Mouse (Mus musculus) megakaryocyte, embryonic 14.5 days (primary cell): Measurements from ENCODE around the gene Rhoa. TPM values are rescaled to one million over a fixed set of nuclear protein-coding genes. Genes with fewer than 3 reads are reported as not detected.
"Not testable (repeated sequence)": the region's sequence is repeated elsewhere in the genome, so short reads cannot be mapped to it uniquely, and the experiment has no call there.

Experiments
- H3K27me3 ChIP-seq: replicated peaks from 2 replicates; pipeline ENCODE3; 2012; ENCODE audit warnings: inconsistent platforms
- H3K36me3 ChIP-seq: replicated peaks from 2 replicates; pipeline ENCODE3; 2012; ENCODE audit warnings: low read length, inconsistent platforms, mixed read lengths
- H3K4me1 ChIP-seq: 2 replicates; pipeline ENCODE4 v1.6.1; 2012; ENCODE audit warnings: inconsistent platforms
- H3K4me3 ChIP-seq: replicated peaks from 2 replicates; pipeline ENCODE3; 2012; ENCODE audit warnings: moderate library complexity, mild to moderate bottlenecking, inconsistent platforms
- H3K9me3 ChIP-seq: 2 replicates; pipeline ENCODE4 v1.6.1; 2012; ENCODE audit warnings: inconsistent platforms
- FLI1 ChIP-seq: IDR thresholded peaks from 2 replicates; pipeline ENCODE4 v1.6.1; 2012; ENCODE audit warnings: low read length, inconsistent platforms, mixed read lengths
- GATA1 ChIP-seq: IDR thresholded peaks from 3 replicates; pipeline ENCODE4 v1.6.1; 2012; ENCODE audit warnings: mixed read lengths, low read length, inconsistent platforms, borderline replicate concordance
- polyA plus RNA-seq: library from polyadenylated mRNA; stranded (reverse); fragments of >175 nt; gene quantifications from 2 replicates; pipeline ENCODE4 v1.2.3, GENCODE M21; 2012; ENCODE audit warnings: low replicate concordance; ENCODE audit not compliant: insufficient read depth

Rhoa gene
- polyA plus RNA-seq, 1 experiment, result 92.2 TPM

DNA sequence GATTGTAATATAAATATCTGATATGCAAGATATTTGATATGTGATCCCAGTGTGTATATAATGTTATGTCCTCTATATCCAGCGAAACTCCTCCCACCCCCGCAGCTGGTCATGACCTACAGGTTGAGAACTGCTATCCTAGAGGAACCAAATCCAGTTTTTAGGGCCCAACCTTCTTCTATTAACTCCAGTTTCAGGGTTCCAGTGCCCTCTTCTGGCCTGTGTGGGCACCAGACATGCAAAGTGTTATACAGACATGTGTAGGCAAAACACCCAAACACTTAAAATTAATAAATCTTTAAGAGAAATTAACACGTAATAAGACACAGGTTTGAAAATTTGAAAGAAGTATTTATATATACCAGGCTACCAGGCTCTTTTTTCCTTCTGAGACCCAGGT is 11.6 kb downstream of the Rhoa start:
- H3K36me3 ChIP-seq, result peaks cover 79% of the 10 kb centered on the region
- H3K4me3 ChIP-seq, result no peak overlapping the region
- no peak for TF ChIP-seq FLI1
- TF ChIP-seq GATA1, result no peak

DNA sequence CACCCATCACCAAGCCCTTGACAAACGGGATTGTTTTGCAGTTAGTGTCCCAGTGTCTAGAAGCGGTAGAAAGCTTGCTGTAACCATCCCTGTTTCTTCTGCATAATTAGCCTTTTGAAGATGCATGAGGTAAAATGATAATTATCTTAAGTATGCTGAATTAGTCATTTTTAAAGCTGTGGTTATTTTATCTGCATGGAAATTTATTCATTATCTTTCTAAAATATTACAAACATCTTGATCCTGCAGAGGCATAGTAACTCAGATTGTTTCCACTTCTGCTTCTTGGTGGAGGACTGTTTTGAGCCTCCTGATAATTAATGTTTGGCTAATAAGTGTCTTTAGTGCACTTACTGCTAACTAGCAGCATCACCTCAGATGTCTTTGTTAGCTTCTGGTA is 12.5 kb downstream of the Rhoa start:
- Histone ChIP-seq H3K36me3 (peaks cover 83% of the 10 kb centered on the region), H3K4me1 (peaks cover 48% of the 10 kb centered on the region), H3K4me3 (no peak overlapping the region), H3K9me3 (no peaks in the 10 kb centered on the region), H3K27me3 (no peaks in the 10 kb centered on the region)
- TF ChIP-seq FLI1 (no peak), GATA1 (no peak)

More for the DNA sequence above, 11.6 kb downstream of the Rhoa start:
- Histone ChIP-seq H3K4me1 (peaks cover 41% of the 10 kb centered on the region), H3K27me3 (no peaks in the 10 kb centered on the region), H3K9me3 (no peaks in the 10 kb centered on the region)

DNA sequence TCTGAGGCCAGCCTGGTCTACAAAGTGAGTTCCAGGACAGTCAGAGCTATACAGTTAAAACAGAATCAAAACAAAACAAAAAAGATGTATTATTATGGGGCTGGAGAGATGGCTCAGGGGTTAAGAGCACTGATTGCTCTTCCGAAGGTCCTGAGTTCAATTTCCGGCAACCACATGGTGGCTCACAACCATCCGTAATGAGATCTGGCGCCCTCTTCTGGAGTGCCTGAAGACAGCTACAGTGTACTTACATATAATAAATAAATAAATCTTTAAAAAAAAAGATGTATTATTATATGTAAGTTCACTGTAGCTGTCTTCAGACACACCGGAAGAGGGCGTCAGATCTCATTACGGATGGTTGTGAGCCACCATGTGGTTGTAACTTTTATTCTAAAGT is 16.1 kb downstream of the Rhoa start:
- Histone ChIP-seq H3K36me3 (peaks cover 81% of the 10 kb centered on the region), H3K4me1 (peaks cover 58% of the 10 kb centered on the region)
- H3K27me3 ChIP-seq, H3K4me3 ChIP-seq, H3K9me3 ChIP-seq: not testable (repeated sequence)

DNA sequence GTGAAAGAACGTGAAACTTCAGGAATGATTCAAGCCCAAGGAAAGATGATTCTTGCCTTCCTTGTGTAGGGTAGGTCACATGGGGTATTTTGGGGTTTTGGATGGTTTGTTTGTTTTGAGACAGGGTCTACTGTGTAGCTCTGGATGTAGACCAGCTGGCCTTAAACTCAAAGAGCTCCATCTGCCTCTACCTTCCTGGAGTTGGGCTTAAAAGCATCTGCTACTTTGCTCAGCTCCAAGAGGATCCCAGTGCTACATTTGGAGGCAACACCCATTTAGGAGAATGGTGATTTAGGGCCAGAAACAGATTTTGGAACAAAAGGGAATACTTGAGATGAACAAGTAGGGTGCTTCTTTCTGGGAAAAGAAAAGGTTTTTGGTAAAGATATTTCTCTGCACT is 18.9 kb downstream of the Rhoa start:
- TF ChIP-seq FLI1 (no peak), GATA1 (no peak)

DNA sequence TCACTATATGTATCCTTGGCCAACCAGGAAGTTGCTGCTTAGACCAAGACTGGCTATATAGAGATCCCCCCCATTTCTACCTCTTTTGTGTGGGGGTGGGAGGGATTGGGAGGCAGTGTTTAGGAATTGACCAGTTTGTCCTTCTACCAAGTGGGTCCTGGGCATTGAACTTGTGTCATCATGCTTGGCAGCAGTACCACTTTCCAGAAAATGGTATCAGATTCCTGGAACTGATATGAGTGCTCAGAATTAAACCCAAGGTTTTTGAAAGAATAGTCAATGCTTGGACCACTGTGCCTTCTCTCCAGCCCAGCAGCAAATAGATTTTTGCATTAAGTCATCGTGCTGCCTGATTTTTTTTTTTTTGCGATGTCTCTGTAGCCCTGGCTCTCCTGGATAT is 19.9 kb downstream of the Rhoa start:
- Histone ChIP-seq H3K36me3 (peaks cover 88% of the 10 kb centered on the region), H3K27me3 (no peaks in the 10 kb centered on the region), H3K9me3 (no peaks in the 10 kb centered on the region), H3K4me1 (peaks cover 40% of the 10 kb centered on the region), H3K4me3 (no peak overlapping the region)
- no peak for TF ChIP-seq GATA1
- TF ChIP-seq FLI1, result no peak

More for the DNA sequence above, 18.9 kb downstream of the Rhoa start:
- Histone ChIP-seq H3K36me3 (peaks cover 87% of the 10 kb centered on the region), H3K9me3 (no peaks in the 10 kb centered on the region), H3K4me1 (peaks cover 42% of the 10 kb centered on the region), H3K4me3 (no peak overlapping the region), H3K27me3 (no peaks in the 10 kb centered on the region)

DNA sequence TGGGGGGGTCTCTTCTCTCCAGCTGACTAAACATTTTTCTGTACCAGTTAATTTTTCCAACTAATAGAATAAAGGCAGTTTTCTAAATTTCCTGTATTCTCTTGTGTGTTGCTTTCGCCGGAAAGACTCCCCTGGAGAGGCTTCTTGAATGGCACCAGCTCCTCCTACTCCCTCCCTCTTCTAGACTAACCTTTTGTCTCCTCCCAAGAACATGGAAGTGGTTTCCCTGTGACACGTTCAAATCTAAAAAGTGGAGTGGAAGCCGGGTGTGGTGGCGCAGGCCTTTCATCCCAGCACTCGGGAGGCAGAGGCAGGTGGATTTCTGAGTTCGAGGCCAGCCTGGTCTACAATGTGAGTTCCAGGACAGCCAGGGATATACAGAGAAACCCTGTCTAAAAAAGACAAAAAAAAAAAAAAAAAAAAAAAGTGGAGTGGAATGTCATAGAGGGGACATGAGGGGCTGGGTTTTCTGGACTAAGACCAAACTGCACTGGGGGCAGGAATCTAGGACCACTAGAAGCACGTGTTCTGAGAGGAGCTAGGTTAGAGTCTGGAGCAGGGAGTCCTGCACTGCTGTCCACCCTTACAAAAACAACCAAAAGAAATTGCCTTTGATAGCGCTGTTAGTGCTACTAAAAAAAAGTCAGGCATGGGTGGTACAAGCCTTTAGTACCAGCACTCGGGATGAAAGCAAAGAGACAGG is 32.1 kb downstream of the Rhoa start:
- TF ChIP-seq FLI1, result no peak
- TF ChIP-seq GATA1, result no peak
- Histone ChIP-seq H3K27me3 (no peaks in the 10 kb centered on the region), H3K36me3 (peaks cover 51% of the 10 kb centered on the region), H3K4me1 (peaks cover 54% of the 10 kb centered on the region), H3K4me3 (peak overlapping the region; percentile 92), H3K9me3 (no peaks in the 10 kb centered on the region)

DNA sequence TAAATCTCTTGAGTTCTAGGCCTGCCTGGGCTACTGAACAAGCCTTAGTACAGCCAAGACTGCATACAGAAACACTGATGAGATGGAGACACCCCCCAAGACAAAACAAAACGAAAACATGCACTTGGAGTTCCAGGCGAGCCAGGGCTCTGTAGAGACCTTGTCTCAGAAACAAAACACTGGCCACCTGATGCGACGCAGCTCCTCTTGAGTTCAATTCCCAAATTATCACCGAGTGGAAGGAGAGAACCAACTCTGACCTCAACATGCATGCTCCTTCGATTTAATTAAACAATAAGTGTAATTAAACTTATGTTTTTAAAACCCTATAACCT is 32.6 kb downstream of the Rhoa start:
- Histone ChIP-seq H3K4me1 (peaks cover 59% of the 10 kb centered on the region), H3K27me3 (no peaks in the 10 kb centered on the region), H3K9me3 (no peaks in the 10 kb centered on the region), H3K4me3 (peak overlapping the region; percentile 92), H3K36me3 (peaks cover 46% of the 10 kb centered on the region)
- TF ChIP-seq GATA1, result no peak
- no peak for TF ChIP-seq FLI1

DNA sequence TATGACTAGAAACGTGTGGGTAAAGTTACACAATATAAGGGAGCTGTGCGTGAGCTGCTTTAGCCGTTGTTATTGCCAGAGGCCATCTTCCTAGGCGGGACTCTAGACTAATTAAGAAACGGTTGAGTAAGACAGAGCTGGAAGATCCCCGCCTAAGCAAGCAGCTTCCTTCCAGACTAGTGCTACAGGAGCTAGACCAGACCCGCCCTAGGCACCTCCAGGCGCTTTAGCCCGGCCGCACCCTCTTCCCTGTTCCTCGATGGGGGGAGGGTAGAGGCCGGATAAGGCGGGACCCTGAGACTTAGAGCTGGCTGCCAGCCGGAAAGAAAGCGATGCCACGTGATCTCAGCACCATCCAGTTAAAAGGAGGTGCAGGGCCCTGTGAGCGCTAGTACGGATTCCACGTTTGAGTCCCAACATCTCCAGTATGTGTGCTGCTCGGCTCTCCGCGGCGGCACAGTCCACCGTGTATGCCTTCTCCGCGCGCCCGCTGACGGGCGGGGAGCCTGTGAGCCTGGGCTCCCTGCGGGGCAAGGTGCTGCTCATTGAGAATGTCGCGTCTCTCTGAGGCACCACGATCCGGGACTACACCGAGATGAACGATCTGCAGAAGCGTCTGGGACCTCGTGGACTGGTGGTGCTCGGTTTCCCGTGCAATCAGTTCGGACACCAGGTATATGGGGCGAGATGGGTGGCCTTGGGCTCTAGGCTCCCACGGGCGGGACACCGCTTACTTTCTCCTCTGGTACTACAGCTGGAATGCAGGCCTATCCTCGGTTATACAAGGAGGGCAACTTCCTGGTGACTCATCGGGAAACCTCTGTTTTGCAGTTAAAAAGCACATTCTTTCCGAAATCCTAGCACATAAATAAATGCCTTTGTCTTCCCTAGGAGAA is 33.2 kb downstream of the Rhoa start, which contains the start of gene Gpx1:
Gpx1 (plus strand) TSS at position 18 of the 896 bp plus-strand sequence.
- H3K4me1 ChIP-seq, result peaks cover 65% of the 10 kb centered on the region
- no peaks in the 10 kb centered on the region for H3K9me3 ChIP-seq
- peak within 1 kb of the TSS; percentile 92 for H3K4me3 ChIP-seq
- H3K36me3 ChIP-seq, result peaks cover 40% of the 10 kb centered on the region
- H3K27me3 ChIP-seq, result no peaks in the 10 kb centered on the region
- TF ChIP-seq GATA1, result no peak
- no peak for TF ChIP-seq FLI1

DNA sequence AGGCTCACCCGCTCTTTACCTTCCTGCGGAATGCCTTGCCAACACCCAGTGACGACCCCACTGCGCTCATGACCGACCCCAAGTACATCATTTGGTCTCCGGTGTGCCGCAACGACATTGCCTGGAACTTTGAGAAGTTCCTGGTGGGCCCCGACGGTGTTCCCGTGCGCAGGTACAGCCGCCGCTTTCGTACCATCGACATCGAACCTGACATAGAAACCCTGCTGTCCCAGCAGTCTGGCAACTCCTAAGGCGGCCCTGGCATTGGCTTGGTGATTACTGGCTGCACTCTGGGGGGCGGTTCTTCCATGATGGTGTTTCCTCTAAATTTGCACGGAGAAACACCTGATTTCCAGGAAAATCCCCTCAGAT is 33.9 kb downstream of the Rhoa start:
- peaks cover 33% of the 10 kb centered on the region for H3K36me3 ChIP-seq
- peak overlapping the region; percentile 92 for H3K4me3 ChIP-seq
- no peaks in the 10 kb centered on the region for H3K27me3 ChIP-seq
- TF ChIP-seq GATA1, result no peak
- H3K9me3 ChIP-seq, result no peaks in the 10 kb centered on the region
- peaks cover 70% of the 10 kb centered on the region for H3K4me1 ChIP-seq

DNA sequence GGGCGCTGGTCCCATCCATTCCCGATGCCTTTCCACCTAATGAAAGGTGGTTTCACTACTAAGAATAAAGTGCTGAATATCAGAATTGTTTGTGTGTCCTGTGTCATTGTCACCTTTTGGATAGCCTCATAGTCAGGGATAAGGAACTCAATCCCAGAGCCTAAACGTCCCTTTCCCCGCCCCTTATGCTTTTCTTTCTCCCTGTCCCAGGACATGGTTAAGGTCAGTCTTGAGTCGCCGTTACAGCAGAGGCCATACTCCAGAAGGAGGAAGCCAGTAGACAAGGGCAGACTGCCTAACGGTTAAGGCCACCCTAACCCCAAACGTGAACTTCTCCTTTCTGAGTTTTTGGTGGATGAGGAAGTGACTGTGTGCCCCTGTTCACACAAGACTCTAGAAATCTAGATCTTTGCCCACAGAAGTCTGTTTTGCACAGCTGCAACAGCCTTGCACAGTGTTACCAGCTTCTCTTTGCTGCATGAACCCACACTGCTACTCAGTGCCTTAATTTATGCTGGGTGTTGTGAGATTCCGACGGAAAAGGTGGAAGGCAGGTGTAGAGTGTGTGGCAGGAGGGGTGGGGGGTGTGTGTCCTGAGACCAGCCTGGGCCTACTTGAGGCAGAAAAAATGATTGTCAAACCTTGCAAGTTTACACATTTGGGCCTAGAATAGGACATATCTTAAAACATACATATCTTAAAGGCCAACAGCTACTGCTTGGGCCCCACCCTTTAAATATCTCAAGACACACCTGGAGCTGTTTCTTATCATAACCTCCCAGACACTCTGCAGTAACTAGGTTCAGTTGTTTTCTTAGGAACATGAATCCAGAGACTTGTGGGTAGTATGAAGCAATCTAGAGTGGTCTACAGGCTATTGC is 34.6 kb downstream of the Rhoa start:
- peaks cover 26% of the 10 kb centered on the region for H3K36me3 ChIP-seq
- no peaks in the 10 kb centered on the region for H3K27me3 ChIP-seq
- H3K4me1 ChIP-seq, result peaks cover 74% of the 10 kb centered on the region
- TF ChIP-seq GATA1 (no peak), FLI1 (no peak)
- H3K4me3 ChIP-seq, result peak overlapping the region; percentile 92
- H3K9me3 ChIP-seq, result no peaks in the 10 kb centered on the region
